Mouse (Mus musculus): ENCODE measurements at regions not wholly inside any gene's neighbourhood (a gene's known extent, or its start where the extent isn't known, plus 50 kb on each side); places are given as distances from the start of the nearest gene placed in this dataset.
A peak's percentile ranks its signal among the peaks of the same experiment; 100 is the strongest.

DNA sequence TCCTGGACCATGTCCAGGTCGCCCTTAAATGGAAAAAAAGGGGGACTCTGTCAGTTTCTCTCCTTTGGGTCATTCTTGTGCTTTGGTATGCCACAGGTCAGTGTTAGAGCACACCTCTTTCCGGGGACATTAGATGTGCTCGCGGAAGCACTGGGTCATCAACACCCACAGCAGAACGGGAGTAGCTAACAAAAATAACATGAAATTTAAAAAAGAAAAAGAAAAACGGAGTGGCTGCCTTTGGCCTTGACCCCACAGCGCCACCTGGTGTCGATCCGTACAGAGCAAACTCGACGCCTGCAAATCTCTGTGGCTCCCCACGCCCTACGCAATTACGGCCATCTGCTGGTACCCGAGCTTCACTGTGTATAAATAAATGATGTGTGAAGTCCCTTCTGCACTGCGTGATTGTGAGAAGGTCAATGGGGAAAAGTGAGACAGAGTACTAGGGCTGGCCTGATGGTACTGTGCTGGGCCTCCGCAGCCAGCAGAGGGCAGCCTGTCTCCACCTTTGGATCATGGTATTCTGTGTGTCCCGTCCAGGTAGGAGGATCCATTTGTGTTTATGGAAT lies 99.0 kb upstream of the Slc7a12 start:
- DNase-seq = peak; percentile 57

DNA sequence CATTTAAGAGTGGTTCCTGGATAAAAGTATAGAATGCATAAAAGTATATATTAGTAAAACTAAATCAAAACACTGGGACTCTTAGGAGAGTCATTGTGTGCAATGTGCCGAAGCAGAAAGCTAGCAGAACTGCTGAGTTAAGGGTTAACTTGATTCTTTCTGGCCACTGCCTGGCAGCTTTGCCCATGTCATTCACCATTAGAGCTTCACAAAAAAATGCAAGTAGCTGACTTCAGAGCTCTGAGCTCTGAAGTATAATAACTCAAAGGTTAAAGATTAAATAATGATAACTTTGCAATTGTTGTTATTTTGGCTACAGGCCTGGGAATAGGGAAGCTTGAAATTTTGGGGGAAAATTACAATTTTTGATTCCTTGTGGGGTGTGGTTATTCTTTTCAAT lies 89.8 kb upstream of the Slc7a12 start:
- no peak for DNase-seq

DNA sequence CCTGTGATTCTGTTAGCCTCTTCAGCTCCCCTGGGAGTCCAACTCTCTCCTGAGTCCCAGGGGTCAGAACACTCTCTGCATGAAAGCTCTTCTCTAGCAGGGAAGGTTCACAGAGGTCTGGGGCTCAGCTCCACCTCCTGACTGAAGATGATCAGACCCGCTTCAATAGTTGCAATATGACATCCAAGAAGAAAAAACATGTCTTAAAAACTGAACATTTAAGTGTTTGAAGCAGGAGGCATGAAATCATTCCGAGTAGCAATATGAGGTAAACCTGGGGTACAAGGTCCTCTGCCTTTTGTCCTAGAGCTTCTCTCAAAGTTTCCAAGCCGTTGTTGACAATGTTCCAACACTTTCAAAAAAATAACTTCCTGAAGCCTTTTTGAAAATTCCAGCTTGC lies 81.8 kb upstream of the Slc7a12 start:
- no peak for DNase-seq

DNA sequence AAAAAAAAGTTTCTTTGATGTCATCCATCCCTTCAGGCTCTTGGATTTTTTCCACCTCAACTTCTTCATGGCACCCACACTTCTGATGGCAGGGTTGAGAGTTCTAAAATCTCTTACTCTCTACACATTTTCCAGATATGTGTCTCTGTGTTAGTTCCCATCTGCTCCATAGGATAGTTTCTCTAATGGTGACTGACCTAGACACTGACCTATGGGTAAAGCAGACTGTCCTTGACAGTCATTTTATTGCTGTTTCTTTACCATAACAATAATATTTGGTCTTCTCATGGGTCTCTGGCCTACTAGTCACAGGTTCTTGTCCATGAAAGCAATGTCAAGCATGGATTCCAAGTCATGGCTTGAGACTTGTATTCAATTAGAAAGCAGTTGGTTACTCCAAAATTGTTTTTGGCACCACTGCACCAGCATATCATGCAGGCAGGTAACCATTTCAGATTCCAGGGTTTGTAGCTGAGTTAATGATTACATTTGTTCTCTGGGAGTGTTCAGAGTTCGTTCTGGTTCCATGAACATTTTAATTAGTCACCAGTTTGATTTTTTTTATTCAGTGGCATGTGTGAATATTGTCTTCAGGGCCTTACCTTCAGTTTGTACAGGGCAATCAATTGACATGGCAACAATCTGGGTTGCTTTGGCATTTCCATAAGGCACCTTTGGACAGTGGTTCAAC lies 71.9 kb upstream of the Slc7a12 start:
- DNase-seq = no peak

Data from lung, postnatal 10 days (tissue).